Comparison of ENCODE assay signal across 8 mouse cellular contexts in genomic region chr17:30199374-30200247, GRCm38 (mm10).
DNase-seq lines count a peak whose midpoint lies in the region; ATAC-seq and TF ChIP-seq lines count a peak whose summit lies in the region.
"Had no signal": no experiment of that assay in that cellular context is flagged by ENCODE, and none has a peak within 500 bp of the region (broad histone marks: within the 10 kb centered on the region; RNA-seq: fewer than 3 reads in every experiment).

No protein-coding gene starts in this region.

- H3K4me3 ChIP-seq in hindbrain, postnatal 0 days (ENCODE audit: low read length) = no peak overlapping the region
- H3K4me3 ChIP-seq in cerebellum, adult 2 months (replicated peaks; ENCODE audit: insufficient read depth, low read depth, low read length) = no peak overlapping the region
- H3K4me3 ChIP-seq: neural tube, embryonic 12.5 days had no signal

- H3K4me1 ChIP-seq in hindbrain, postnatal 0 days (ENCODE audit: insufficient read depth, low read length) = peaks cover 53% of the 10 kb centered on the region
- peaks cover 67% of the 10 kb centered on the region for H3K4me1 ChIP-seq in cerebellum, adult 2 months (ENCODE audit: control insufficient read depth, insufficient read depth, low read length)

- no peaks in the 10 kb centered on the region for H3K9me3 ChIP-seq in hindbrain, postnatal 0 days (ENCODE audit: low read length)
- H3K9me3 ChIP-seq: neural tube, embryonic 12.5 days had no signal

- H3K27ac ChIP-seq in hindbrain, postnatal 0 days = no peak overlapping the region
- no peak overlapping the region for H3K27ac ChIP-seq in cerebellum, adult 2 months (ENCODE audit: insufficient read depth, low read length)
- H3K27ac ChIP-seq: neural tube, embryonic 12.5 days had no signal

- H3K9ac ChIP-seq in hindbrain, postnatal 0 days (replicated peaks; ENCODE audit: low read length) = no peak overlapping the region
- H3K9ac ChIP-seq: neural tube, embryonic 12.5 days had no signal

- no peaks in the 10 kb centered on the region for H3K27me3 ChIP-seq in hindbrain, postnatal 0 days (ENCODE audit: insufficient read depth, low read length)
- H3K27me3 ChIP-seq in cerebellum, adult 2 months (ENCODE audit: control insufficient read depth, insufficient read depth, low read length) = no peaks in the 10 kb centered on the region
- H3K27me3 ChIP-seq: neural tube, embryonic 12.5 days had no signal

- DNase-seq in kidney, adult 9 months = peak; percentile 42
- no peak for DNase-seq in kidney, postnatal 14 days
- DNase-seq in thymus, postnatal 0 days (ENCODE audit: low spot score) = peak; percentile 34
- no peak for DNase-seq in thymus, postnatal 10 days (ENCODE audit: low spot score in 2 of 2)
- DNase-seq in hindbrain, postnatal 0 days (ENCODE audit: low spot score) = peak; percentile 31
- DNase-seq in cerebellum, adult 2 months = no peak

- 0 out of 2 replicates have a peak, but pooled peaks have one; percentile 11 for TF ChIP-seq CTCF in hindbrain, postnatal 0 days (IDR thresholded peaks at IDR 0.05; ENCODE audit: low read depth)
- no peak for TF ChIP-seq CTCF in cerebellum, adult 2 months (IDR thresholded peaks at IDR 0.05; ENCODE audit: borderline replicate concordance, insufficient read depth, low read depth, low read length)

- WGBS in hindbrain, postnatal 0 days = 54% methylated on average over 13 of the region's 13 CpGs
- WGBS in cerebellum, adult 2 months = 48% methylated on average over 13 of the region's 13 CpGs

- ATAC-seq in hindbrain, postnatal 0 days = no peak
- no peak for ATAC-seq in cerebellum, adult (ENCODE audit: insufficient number of reproducible peaks, low FRiP score, low TSS enrichment)

- no peak for TF ChIP-seq POLR2A in cerebellum, adult 2 months (IDR thresholded peaks at IDR 0.05; ENCODE audit: borderline replicate concordance, insufficient read depth, low read length)

- H3K36me3 ChIP-seq in hindbrain, postnatal 0 days (ENCODE audit: insufficient read depth, low read length) = no peaks in the 10 kb centered on the region
- H3K36me3 ChIP-seq: neural tube, embryonic 12.5 days had no signal

- no peak overlapping the region for H3K4me2 ChIP-seq in hindbrain, postnatal 0 days (ENCODE audit: low read depth, low read length)
- H3K4me2 ChIP-seq: neural tube, embryonic 12.5 days had no signal

Comparison
In these comparisons a context has a peak if more than half of its experiments do, and no peak if none do; other contexts are left out.
1. DNase-seq: peak in kidney, adult 9 months (single experiment), thymus, postnatal 0 days (single experiment) and hindbrain, postnatal 0 days (single experiment); none in kidney, postnatal 14 days (single experiment), thymus, postnatal 10 days (0 of 2) and cerebellum, adult 2 months (0 of 2).